13 mouse cellular contexts compared by ENCODE assay signal in the genomic region with DNA sequence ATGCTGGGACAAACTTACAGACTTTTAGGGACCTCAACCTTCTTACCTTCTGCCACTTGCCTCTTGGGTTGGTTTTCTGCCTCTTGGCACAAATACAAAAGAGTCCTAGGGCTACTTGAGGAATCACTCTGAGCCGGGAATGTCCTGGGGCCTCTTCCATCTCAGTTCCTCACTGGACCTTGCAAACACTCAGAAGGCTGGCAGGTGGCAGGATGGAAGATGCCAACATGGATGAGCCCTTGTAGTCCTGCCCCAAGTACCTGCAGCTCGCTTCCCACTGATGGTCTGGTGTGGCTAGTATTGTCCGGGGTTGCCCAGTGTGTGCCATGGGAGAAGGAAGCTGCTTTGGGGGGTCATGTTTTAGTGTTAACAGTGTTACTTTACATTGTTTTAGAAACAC.
"Had no signal": no experiment of that assay in that cellular context is flagged by ENCODE, and none has a peak within 500 bp of the region (broad histone marks: within the 10 kb centered on the region; RNA-seq: fewer than 3 reads in every experiment).

No protein-coding gene starts in this region.

- ATAC-seq: hindbrain, embryonic 16.5 days; inflammation-experienced regulatory T-cells, adult 6 months; liver, postnatal 0 days had no signal

- DNase-seq: gastrocnemius, postnatal 25 days; heart, adult 18-20 months; heart, postnatal 10 days; heart, postnatal 4 days; kidney, adult 18-20 months; kidney, postnatal 14 days; layer of hippocampus, adult 9-11 months; layer of hippocampus, postnatal 36 days; liver; liver, embryonic 13.5 days; liver, postnatal 0 days had no signal
